Mouse (Mus musculus) heart, embryonic 11.5 days (tissue): Measurements from ENCODE around the gene S1pr5. TPM values are rescaled to one million over a fixed set of nuclear protein-coding genes. Genes with fewer than 3 reads are reported as not detected.

Experiments
- ATAC-seq: fragments of 200-750 bp; cut with Nextera tagmentation; replicated peaks from 2 replicates; pipeline ENCODE4 v1.8.0; 2017; ENCODE audit warnings: moderate library complexity; ENCODE audit not compliant: insufficient number of reproducible peaks, low FRiP score, low TSS enrichment
- H3K27ac ChIP-seq: fragments of 300-500 bp; sonication (generic); 2 replicates; pipeline ENCODE4 v1.5.1; 2014; ENCODE audit warnings: mild to moderate bottlenecking, low read depth, low read length
- H3K27me3 ChIP-seq: fragments of 300-500 bp; sonication (generic); 2 replicates; pipeline ENCODE4 v1.6.1; 2014; ENCODE audit warnings: mild to moderate bottlenecking, low read length, mixed read lengths; ENCODE audit not compliant: control insufficient read depth, insufficient read depth
- H3K36me3 ChIP-seq: fragments of 300-500 bp; sonication (generic); 2 replicates; pipeline ENCODE4 v1.6.1; 2014; ENCODE audit warnings: mild to moderate bottlenecking, low read length, moderate library complexity, mixed read lengths; ENCODE audit not compliant: control insufficient read depth, insufficient read depth
- H3K4me1 ChIP-seq: fragments of 300-500 bp; sonication (generic); 2 replicates; pipeline ENCODE4 v1.6.1; 2014; ENCODE audit warnings: low read length; ENCODE audit not compliant: control insufficient read depth, insufficient read depth
- H3K4me2 ChIP-seq: fragments of 300-500 bp; sonication (generic); 2 replicates; pipeline ENCODE4 v1.6.1; 2014; ENCODE audit warnings: mild to moderate bottlenecking, moderate library complexity
- H3K4me3 ChIP-seq: fragments of 300-500 bp; sonication (generic); 2 replicates; pipeline ENCODE4 v1.5.1; 2014; ENCODE audit warnings: low read depth, low read length
- H3K9ac ChIP-seq: fragments of 300-500 bp; sonication (generic); 2 replicates; pipeline ENCODE4 v1.6.1; 2014; ENCODE audit warnings: mild to moderate bottlenecking, low read depth, low read length, moderate library complexity
- H3K9me3 ChIP-seq: fragments of 300-500 bp; sonication (generic); replicated peaks from 2 replicates; pipeline ENCODE4 v1.6.1; 2016; ENCODE audit warnings: low read length; ENCODE audit not compliant: control insufficient read depth
- WGBS: fragments of 180-500 bp; shearing (Covaris S2); extraction: QIAGEN DNeasy Blood & Tissue Kit; methylation state at CpG from one replicate; pipeline ENCODE4 v1.1.7; 2014; ENCODE audit not compliant: insufficient replicate concordance; 5-methylcytosine and 5-hydroxymethylcytosine counted together
- polyA plus RNA-seq: library from polyadenylated mRNA; unstranded; fragments of >200 nt; fragmentation: Nextera tagmentation; extraction: Ambion mirVana; gene quantifications from 2 replicates; pipeline ENCODE4 v1.2.1, GENCODE M21; 2014

The S1pr5 gene
- polyA plus RNA-seq, 1 experiment from 2014 or later, result 0.11 TPM

GRCm38 (mm10) chr9:21213617-21214190, 34.5 kb downstream of the S1pr5 start:
- Histone ChIP-seq H3K27me3 (no peaks in the 10 kb centered on the region), H3K36me3 (no peaks in the 10 kb centered on the region), H3K4me3 (no peak overlapping the region), H3K4me1 (no peaks in the 10 kb centered on the region), H3K4me2 (no peak overlapping the region), H3K9ac (no peak overlapping the region), H3K27ac (no peak overlapping the region), H3K9me3 (no peaks in the 10 kb centered on the region)
- 42% methylated on average over 7 of the region's 7 CpGs for WGBS
- no peak for ATAC-seq

GRCm38 (mm10) chr9:21211624-21212023, 36.6 kb downstream of the S1pr5 start:
- H3K36me3 ChIP-seq, result no peaks in the 10 kb centered on the region
- H3K4me3 ChIP-seq, result no peak overlapping the region
- H3K27me3 ChIP-seq, result no peaks in the 10 kb centered on the region
- H3K4me1 ChIP-seq, result no peaks in the 10 kb centered on the region
- H3K27ac ChIP-seq, result no peak overlapping the region
- no peak for ATAC-seq
- no peaks in the 10 kb centered on the region for H3K9me3 ChIP-seq
- H3K9ac ChIP-seq, result no peak overlapping the region
- no peak overlapping the region for H3K4me2 ChIP-seq
- WGBS, result 84% methylated on average over 7 of the region's 7 CpGs

GRCm38 (mm10) chr9:21210821-21211220, 37.4 kb downstream of the S1pr5 start:
- no peaks in the 10 kb centered on the region for H3K4me1 ChIP-seq
- H3K27ac ChIP-seq, result no peak overlapping the region
- H3K4me3 ChIP-seq, result no peak overlapping the region
- H3K9ac ChIP-seq, result no peak overlapping the region
- no peaks in the 10 kb centered on the region for H3K9me3 ChIP-seq
- no peak overlapping the region for H3K4me2 ChIP-seq
- WGBS, result 80% methylated on average over 6 of the region's 6 CpGs
- no peaks in the 10 kb centered on the region for H3K27me3 ChIP-seq
- ATAC-seq, result no peak
- H3K36me3 ChIP-seq, result no peaks in the 10 kb centered on the region

GRCm38 (mm10) chr9:21208626-21209025, 39.6 kb downstream of the S1pr5 start:
- Histone ChIP-seq H3K4me2 (no peak overlapping the region), H3K27me3 (no peaks in the 10 kb centered on the region), H3K9ac (no peak overlapping the region), H3K9me3 (no peaks in the 10 kb centered on the region), H3K27ac (no peak overlapping the region), H3K4me1 (peaks cover 3% of the 10 kb centered on the region; the same call in 1 of the 2 replicates), H3K36me3 (no peaks in the 10 kb centered on the region), H3K4me3 (no peak overlapping the region)
- no peak for ATAC-seq
- 62% methylated on average over 2 of the region's 2 CpGs for WGBS

- no peak for ATAC-seq
- no peaks in the 10 kb centered on the region for H3K36me3 ChIP-seq
- H3K27me3 ChIP-seq, result no peaks in the 10 kb centered on the region
- peaks cover 3% of the 10 kb centered on the region; the same call in 1 of the 2 replicates for H3K4me1 ChIP-seq
- H3K9ac ChIP-seq, result no peak overlapping the region
- H3K27ac ChIP-seq, result no peak overlapping the region
- 85% methylated on average over 6 of the region's 6 CpGs for WGBS
- H3K9me3 ChIP-seq, result no peaks in the 10 kb centered on the region
- no peak overlapping the region for H3K4me3 ChIP-seq
- no peak overlapping the region for H3K4me2 ChIP-seq
These were observed 41.4 kb downstream of the S1pr5 start for GRCm38 (mm10) chr9:21206848-21207247.

GRCm38 (mm10) chr9:21204528-21205272, 43.5 kb downstream of the S1pr5 start:
- Histone ChIP-seq H3K4me2 (peak overlapping the region; percentile 73), H3K27me3 (no peaks in the 10 kb centered on the region), H3K4me3 (peak overlapping the region; percentile 38), H3K36me3 (no peaks in the 10 kb centered on the region), H3K9me3 (no peaks in the 10 kb centered on the region), H3K4me1 (peaks cover 3% of the 10 kb centered on the region; the same call in 1 of the 2 replicates), H3K27ac (no peak overlapping the region), H3K9ac (peak overlapping the region; percentile 43; the same call in 1 of the 2 replicates)
- ATAC-seq, result peak; percentile 37; the same call in 1 of the 2 replicates
- WGBS, result 7% methylated on average over 23 of the region's 23 CpGs

- WGBS, result 25% methylated on average over 8 of the region's 8 CpGs
- Histone ChIP-seq H3K4me3 (no peak overlapping the region), H3K9me3 (no peaks in the 10 kb centered on the region), H3K4me1 (peaks cover 3% of the 10 kb centered on the region; the same call in 1 of the 2 replicates), H3K36me3 (no peaks in the 10 kb centered on the region), H3K9ac (no peak overlapping the region), H3K4me2 (peak overlapping the region; percentile 73; the same call in 1 of the 2 replicates), H3K27ac (no peak overlapping the region), H3K27me3 (no peaks in the 10 kb centered on the region)
- ATAC-seq, result no peak
These were observed 44.1 kb downstream of the S1pr5 start for GRCm38 (mm10) chr9:21204156-21204527.

GRCm38 (mm10) chr9:21198960-21199359, 49.3 kb downstream of the S1pr5 start:
- no peaks in the 10 kb centered on the region for H3K36me3 ChIP-seq
- no peaks in the 10 kb centered on the region for H3K9me3 ChIP-seq
- no peak overlapping the region for H3K4me2 ChIP-seq
- H3K4me3 ChIP-seq, result no peak overlapping the region
- no peaks in the 10 kb centered on the region for H3K27me3 ChIP-seq
- no peak overlapping the region for H3K9ac ChIP-seq
- no peak overlapping the region for H3K27ac ChIP-seq
- no peaks in the 10 kb centered on the region for H3K4me1 ChIP-seq
- WGBS, result 75% methylated on average over 3 of the region's 3 CpGs
- ATAC-seq, result no peak
